Mouse (Mus musculus): Measurements from ENCODE around the gene Shank1. TPM values are rescaled to one million over a fixed set of nuclear protein-coding genes. Genes with fewer than 3 reads are reported as not detected.

The Shank1 gene
- polyA plus RNA-seq, 1 experiment, result 0.07 TPM

DNA sequence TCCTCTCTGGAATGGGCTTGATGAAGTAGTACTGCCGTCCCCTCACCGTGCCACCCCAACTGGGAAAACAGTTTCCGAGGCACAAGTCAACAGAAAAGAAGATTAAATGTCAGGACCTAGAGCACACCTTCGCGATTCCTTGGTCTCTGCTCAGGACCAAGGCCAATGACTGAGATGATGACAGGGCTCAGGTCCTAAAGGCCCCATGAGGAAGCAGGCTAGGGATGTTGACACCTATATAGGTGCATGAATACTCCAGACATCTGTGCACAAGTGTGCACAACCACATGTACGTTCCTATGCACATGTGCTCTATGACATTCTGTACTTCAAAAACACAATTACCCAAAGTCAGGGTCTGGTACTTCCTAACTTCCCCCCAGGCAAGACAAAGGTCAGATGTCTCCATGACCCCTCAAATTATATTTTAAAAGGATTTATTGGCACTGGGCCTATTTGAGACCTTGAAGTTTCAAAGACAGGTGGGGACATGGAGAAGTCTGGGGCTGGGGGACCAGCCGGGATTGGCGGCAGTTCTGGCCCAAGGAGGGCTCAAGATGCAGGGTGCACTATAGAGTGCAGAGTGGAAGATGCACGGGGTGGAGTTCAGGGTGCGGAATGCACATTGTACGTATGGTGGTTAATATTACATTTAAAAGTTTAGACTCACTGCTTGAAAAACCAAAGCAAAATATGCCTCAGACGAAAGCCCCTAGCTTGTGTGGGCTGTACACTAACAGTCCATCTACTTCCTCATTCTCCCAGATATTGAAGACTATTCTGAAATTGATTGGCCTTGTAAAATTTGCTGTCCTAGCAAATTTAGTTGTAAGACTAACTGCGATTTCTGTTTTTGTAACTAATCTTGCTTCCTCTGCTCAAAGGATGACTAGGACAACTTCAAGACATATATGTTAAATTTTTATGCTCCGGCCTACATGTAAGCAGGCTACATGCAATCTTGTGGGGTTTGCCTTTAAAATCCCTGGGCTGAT lies 6.4 kb upstream of the Shank1 start:
- H3K4me3 ChIP-seq (replicated peaks), result peak overlapping the region; percentile 97
- H3K36me3 ChIP-seq (replicated peaks; ENCODE audit: low read length), result no peaks in the 10 kb centered on the region
- peaks cover 36% of the 10 kb centered on the region for H3K4me1 ChIP-seq
- H3K27me3 ChIP-seq (replicated peaks), result peaks cover 38% of the 10 kb centered on the region
- TF ChIP-seq GATA1 (IDR thresholded peaks at IDR 0.05; ENCODE audit: borderline replicate concordance, low read length) (no peak), FLI1 (IDR thresholded peaks at IDR 0.05; ENCODE audit: low read length) (no peak)
- no peaks in the 10 kb centered on the region for H3K9me3 ChIP-seq

- no peaks in the 10 kb centered on the region for H3K9me3 ChIP-seq
- H3K4me1 ChIP-seq, result peaks cover 36% of the 10 kb centered on the region
- peak overlapping the region; percentile 97 for H3K4me3 ChIP-seq (replicated peaks)
- TF ChIP-seq GATA1 (IDR thresholded peaks at IDR 0.05; ENCODE audit: borderline replicate concordance, low read length) (no peak), FLI1 (IDR thresholded peaks at IDR 0.05; ENCODE audit: low read length) (no peak)
- peaks cover 42% of the 10 kb centered on the region for H3K27me3 ChIP-seq (replicated peaks)
- no peaks in the 10 kb centered on the region for H3K36me3 ChIP-seq (replicated peaks; ENCODE audit: low read length)
These were observed 5.6 kb upstream of the Shank1 start for GRCm38 (mm10) chr7:44304463-44304774.

- Histone ChIP-seq H3K9me3 (no peaks in the 10 kb centered on the region), H3K27me3 (replicated peaks) (peaks cover 48% of the 10 kb centered on the region), H3K36me3 (replicated peaks; ENCODE audit: low read length) (no peaks in the 10 kb centered on the region), H3K4me1 (peaks cover 36% of the 10 kb centered on the region), H3K4me3 (replicated peaks) (peak overlapping the region; percentile 97)
- TF ChIP-seq GATA1 (IDR thresholded peaks at IDR 0.05; ENCODE audit: borderline replicate concordance, low read length) (no peak), FLI1 (IDR thresholded peaks at IDR 0.05; ENCODE audit: low read length) (no peak)
These were observed 5.0 kb upstream of the Shank1 start for GRCm38 (mm10) chr7:44304775-44305641.

GRCm38 (mm10) chr7:44305686-44306085 lies 4.4 kb upstream of the Shank1 start:
- no peaks in the 10 kb centered on the region for H3K36me3 ChIP-seq (replicated peaks; ENCODE audit: low read length)
- peak overlapping the region; percentile 97 for H3K4me3 ChIP-seq (replicated peaks)
- H3K27me3 ChIP-seq (replicated peaks), result peaks cover 50% of the 10 kb centered on the region
- no peak for TF ChIP-seq GATA1 (IDR thresholded peaks at IDR 0.05; ENCODE audit: borderline replicate concordance, low read length)
- TF ChIP-seq FLI1 (IDR thresholded peaks at IDR 0.05; ENCODE audit: low read length), result no peak
- H3K9me3 ChIP-seq, result no peaks in the 10 kb centered on the region
- H3K4me1 ChIP-seq, result peaks cover 43% of the 10 kb centered on the region

GRCm38 (mm10) chr7:44306516-44307240 lies 3.4 kb upstream of the Shank1 start, which contains the start of gene Clec11a:
TSS of gene Clec11a (minus strand) at chr7:44306902.
- H3K9me3 ChIP-seq, result no peaks in the 10 kb centered on the region
- H3K27me3 ChIP-seq (replicated peaks), result peaks cover 54% of the 10 kb centered on the region
- peaks cover 53% of the 10 kb centered on the region for H3K4me1 ChIP-seq
- no peaks in the 10 kb centered on the region for H3K36me3 ChIP-seq (replicated peaks; ENCODE audit: low read length)
- H3K4me3 ChIP-seq (replicated peaks), result peak within 1 kb of the TSS; percentile 97
- TF ChIP-seq FLI1 (IDR thresholded peaks at IDR 0.05; ENCODE audit: low read length) (no peak), GATA1 (IDR thresholded peaks at IDR 0.05; ENCODE audit: borderline replicate concordance, low read length) (no peak)

DNA sequence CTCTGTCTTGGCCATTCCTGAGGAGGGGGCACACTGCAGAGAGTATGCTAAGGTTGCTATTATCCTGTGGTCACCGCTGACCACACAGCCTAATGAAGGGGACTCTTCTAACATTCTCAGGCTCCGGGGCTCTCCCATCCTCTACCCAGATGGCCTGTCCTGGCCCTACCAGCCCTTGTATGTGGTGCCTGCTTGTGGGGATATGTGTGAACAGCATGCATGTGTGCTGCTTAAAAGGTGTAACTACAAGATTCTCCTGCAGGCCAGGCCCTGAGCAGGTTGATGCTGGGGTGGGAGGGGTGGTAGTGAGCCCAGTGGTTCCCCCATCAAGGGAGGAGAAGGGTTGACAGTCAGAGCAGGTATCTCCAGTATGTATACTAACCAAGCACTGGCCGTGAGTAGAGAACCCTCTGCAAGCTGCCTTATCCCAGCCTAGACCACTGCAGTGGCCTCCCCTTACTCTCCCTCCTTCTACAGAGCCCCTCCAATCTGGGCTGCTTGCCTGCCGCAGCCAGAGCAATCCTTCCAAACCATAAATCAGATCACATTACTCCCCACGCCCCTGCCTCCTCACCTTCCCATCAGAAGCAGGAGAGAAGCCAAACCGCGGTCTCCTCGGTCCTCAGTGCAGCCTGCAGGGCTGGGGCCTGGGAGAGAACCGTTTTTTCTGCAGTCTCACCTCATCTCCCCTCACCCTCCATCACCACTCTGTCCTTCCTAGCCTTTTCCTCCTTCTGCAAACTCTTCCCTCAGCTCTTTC lies 2.6 kb upstream of the Shank1 start:
- Histone ChIP-seq H3K36me3 (replicated peaks; ENCODE audit: low read length) (no peaks in the 10 kb centered on the region), H3K4me3 (replicated peaks) (no peak overlapping the region), H3K4me1 (peaks cover 55% of the 10 kb centered on the region), H3K9me3 (no peaks in the 10 kb centered on the region), H3K27me3 (replicated peaks) (peaks cover 62% of the 10 kb centered on the region)
- TF ChIP-seq FLI1 (IDR thresholded peaks at IDR 0.05; ENCODE audit: low read length), result no peak

GRCm38 (mm10) chr7:44310285-44310877 lies 328 bp downstream of the Shank1 start:
- H3K27me3 ChIP-seq (replicated peaks), result peaks cover 83% of the 10 kb centered on the region
- H3K36me3 ChIP-seq (replicated peaks; ENCODE audit: low read length), result no peaks in the 10 kb centered on the region
- H3K9me3 ChIP-seq, result no peaks in the 10 kb centered on the region
- no peak for TF ChIP-seq FLI1 (IDR thresholded peaks at IDR 0.05; ENCODE audit: low read length)
- TF ChIP-seq GATA1 (IDR thresholded peaks at IDR 0.05; ENCODE audit: borderline replicate concordance, low read length), result no peak
- H3K4me1 ChIP-seq, result peaks cover 35% of the 10 kb centered on the region
- H3K4me3 ChIP-seq (replicated peaks), result peak overlapping the region; percentile 81

DNA sequence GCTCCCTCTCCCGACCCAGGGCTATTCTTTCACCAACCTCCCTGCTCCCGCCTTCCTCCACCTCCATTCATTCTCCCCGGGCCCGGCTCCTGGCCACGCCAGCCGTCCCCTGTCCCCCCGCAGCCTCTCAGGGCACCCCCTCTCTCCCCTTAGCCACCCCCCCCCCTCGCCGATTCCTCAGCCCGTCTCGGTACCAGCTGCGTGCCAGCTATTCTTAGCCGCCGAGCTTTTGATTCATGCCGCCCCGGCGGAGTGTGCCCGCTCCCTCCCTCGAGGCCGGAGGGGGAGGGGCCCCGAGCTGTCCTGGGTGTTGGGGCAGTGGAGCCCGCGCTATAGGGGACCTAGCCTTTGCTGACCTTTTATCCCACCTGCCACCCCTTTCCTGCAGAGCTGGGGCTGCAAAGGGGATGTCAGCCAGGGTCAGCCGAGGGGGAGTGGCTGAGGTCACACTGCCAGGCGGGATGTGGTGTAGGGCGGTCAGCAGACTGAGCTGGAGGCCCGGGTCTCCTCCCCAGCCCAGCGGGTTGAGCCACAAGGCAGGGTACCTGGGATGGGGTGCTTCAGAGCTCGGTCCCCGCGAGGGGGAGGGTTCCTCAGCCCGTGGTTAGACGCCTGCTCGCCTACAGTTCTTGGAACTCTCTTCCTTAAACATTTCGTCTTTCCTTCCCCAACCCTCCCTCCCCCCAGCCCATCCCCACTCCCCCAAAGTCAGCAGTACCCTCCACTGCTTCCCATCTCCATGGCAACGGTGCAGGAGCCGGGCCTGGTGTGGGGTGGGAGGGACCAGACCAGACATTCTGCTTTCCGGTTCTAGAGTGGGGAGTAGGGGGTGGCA lies 1.0 kb downstream of the Shank1 start:
- TF ChIP-seq GATA1 (IDR thresholded peaks at IDR 0.05; ENCODE audit: borderline replicate concordance, low read length) (no peak), FLI1 (IDR thresholded peaks at IDR 0.05; ENCODE audit: low read length) (no peak)

More for the DNA sequence above, 1.0 kb downstream of the Shank1 start:
- no peaks in the 10 kb centered on the region for H3K9me3 ChIP-seq
- peak overlapping the region; percentile 81 for H3K4me3 ChIP-seq (replicated peaks)
- peaks cover 27% of the 10 kb centered on the region for H3K4me1 ChIP-seq
- H3K36me3 ChIP-seq (replicated peaks; ENCODE audit: low read length), result no peaks in the 10 kb centered on the region
- peaks cover 90% of the 10 kb centered on the region for H3K27me3 ChIP-seq (replicated peaks)
